Comparison of ENCODE assay signal across 12 mouse cellular contexts in genomic region chr7:45943280-45943679, GRCm38 (mm10). TPM values are rescaled to one million over a fixed set of nuclear protein-coding genes. Genes with fewer than 3 reads are reported as not detected.
A peak's percentile ranks its signal among the peaks of the same experiment; 100 is the strongest.
DNase-seq lines count a peak whose midpoint lies in the region; ATAC-seq and TF ChIP-seq lines count a peak whose summit lies in the region.
"Not testable (repeated sequence)": the region's sequence is repeated elsewhere in the genome, so short reads cannot be mapped to it uniquely, and the experiment has no call there.
"Had no signal": no experiment of that assay in that cellular context is flagged by ENCODE, and none has a peak within 500 bp of the region (broad histone marks: within the 10 kb centered on the region; RNA-seq: fewer than 3 reads in every experiment).

No protein-coding gene starts in this region.

- not testable (repeated sequence) for TF ChIP-seq EP300 in CH12.LX (IDR thresholded peaks at IDR 0.05; ENCODE audit: low read length); stomach, postnatal 0 days (optimal IDR thresholded peaks at IDR 0.05)

- H3K79me2 ChIP-seq in CH12.LX (replicated peaks; ENCODE audit: control insufficient read depth, extremely low read depth, insufficient read depth, poor library complexity, severe bottlenecking); liver, adult 2 months (ENCODE audit: control insufficient read depth, insufficient read depth, low read length): not testable (repeated sequence)

- WGBS in liver, adult 2 months: 64% methylated on average over 1 of the region's 1 CpGs
- 78% methylated on average over 1 of the region's 1 CpGs for WGBS in stomach, postnatal 0 days

- dilution Hi-C loops in CH12.LX (cut with MboI; ENCODE audit: extremely low pct_ligation_motif_present, extremely low pct_unique_long_range_greater_than_20kb, low sequenced_read_pairs): not testable (repeated sequence)

- not testable (repeated sequence) for H3K9ac ChIP-seq in CH12.LX (ENCODE audit: insufficient read depth, low read depth); liver, adult 2 months (ENCODE audit: low read depth, low read length); stomach, postnatal 0 days (ENCODE audit: low read length)

- DNase-seq in 416B (ENCODE audit: low read depth): peak; percentile 38
- not testable (repeated sequence) for DNase-seq in CH12.LX (ENCODE audit: extremely low read depth); liver, adult 2 months (ENCODE audit: extremely low read depth, low read depth, low spot score); stomach, postnatal 0 days (ENCODE audit: low spot score)
- DNase-seq in induced T-regulatory cell, adult 2 months (ENCODE audit: low read depth): peak; percentile 43
- DNase-seq in lung, postnatal 14 days: peak; percentile 19

- not testable (repeated sequence) for ATAC-seq in stomach, postnatal 0 days (ENCODE audit: low FRiP score, low TSS enrichment)

- H3K4me1 ChIP-seq in CH12.LX (ENCODE audit: control insufficient read depth in 1 of 2, insufficient read depth in 2 of 2); cortical plate, adult 2 months (ENCODE audit: control insufficient read depth, insufficient read depth, low read length); liver, adult 2 months (ENCODE audit: control insufficient read depth, insufficient read depth, low read length); stomach, postnatal 0 days (replicated peaks; ENCODE audit: control insufficient read depth, insufficient read depth): not testable (repeated sequence)

- not testable (repeated sequence) for H3K27me3 ChIP-seq in CH12.LX (replicated peaks); liver, adult 2 months (ENCODE audit: control insufficient read depth, insufficient read depth, low read length); stomach, postnatal 0 days (ENCODE audit: control insufficient read depth, insufficient read depth, low read length)

- not testable (repeated sequence) for H3K4me2 ChIP-seq in CH12.LX (ENCODE audit: insufficient read depth, low read depth, poor library complexity, severe bottlenecking); stomach, postnatal 0 days (replicated peaks; ENCODE audit: low read depth)

- in situ Hi-C loops in CH12.LX (cut with MboI; ENCODE audit: low pct_ligation_motif_present, low pct_unique_long_range_greater_than_20kb, low sequenced_read_pairs): loop anchor here (5.0 kb wide), 2 partner anchors 69 to 71 kb away; partner anchors contain the start of gene Kdelr1

- H3K27ac ChIP-seq in CH12.LX (ENCODE audit: insufficient read depth, low read depth); cortical plate, adult 2 months (ENCODE audit: insufficient read depth, low read length); liver, adult 2 months (replicated peaks; ENCODE audit: insufficient read depth, low read depth, low read length); stomach, postnatal 0 days (replicated peaks): not testable (repeated sequence)

- H3K4me3 ChIP-seq in CH12.LX (replicated peaks in 1 of 3; ENCODE audit: low read depth in 2 of 3, low read length in 2 of 3, poor library complexity in 1 of 3); cortical plate, adult 2 months (ENCODE audit: insufficient read depth, low read length); liver, adult 2 months (ENCODE audit: insufficient read depth, low read depth, low read length); stomach, postnatal 0 days (ENCODE audit: low read depth, low read length): not testable (repeated sequence)

- TF ChIP-seq POLR2A in CH12.LX (IDR thresholded peaks at IDR 0.05; ENCODE audit: low read depth, low read length); cortical plate, adult 2 months (IDR thresholded peaks at IDR 0.05; ENCODE audit: extremely low read depth, insufficient read depth, low read length); liver, adult 2 months (IDR thresholded peaks at IDR 0.05; ENCODE audit: extremely low read depth, insufficient read depth, low read length): not testable (repeated sequence)

- not testable (repeated sequence) for H3K9me3 ChIP-seq in CH12.LX (replicated peaks; ENCODE audit: low read length); stomach, postnatal 0 days (ENCODE audit: control insufficient read depth, low read length)

- TF ChIP-seq CTCF in CH12.LX (conservative IDR thresholded peaks at IDR 0.05 in 1 of 2, IDR thresholded peaks at IDR 0.05 in 1 of 2; ENCODE audit: low read depth in 2 of 2, low read length in 2 of 2): peak; percentile 44 to 67
- TF ChIP-seq CTCF in cortical plate, adult 2 months (IDR thresholded peaks at IDR 0.05; ENCODE audit: extremely low read depth, insufficient read depth, low read length): 0 out of 2 replicates have a peak, but pooled peaks have one; percentile 18
- peak; percentile 35; the same call in 1 of the 2 replicates for TF ChIP-seq CTCF in liver, adult 2 months (IDR thresholded peaks at IDR 0.05; ENCODE audit: low read depth, low read length)
- TF ChIP-seq CTCF in stomach, postnatal 0 days (IDR thresholded peaks at IDR 0.05; ENCODE audit: low read depth): peak; percentile 65

- peak; percentile 57 for TF ChIP-seq RAD21 in CH12.LX (IDR thresholded peaks at IDR 0.05; ENCODE audit: low read depth, low read length)

- not testable (repeated sequence) for H3K36me3 ChIP-seq in CH12.LX (replicated peaks in 1 of 2; ENCODE audit: control insufficient read depth in 1 of 2, insufficient read depth in 1 of 2, low read length in 1 of 2); liver, adult 2 months (ENCODE audit: control insufficient read depth, insufficient read depth, low read length); stomach, postnatal 0 days (ENCODE audit: control insufficient read depth, insufficient read depth, low read length)

TF ChIP-seq in CH12.LX, 34 proteins besides CTCF, POLR2A, EP300 and RAD21:
- TF ChIP-seq ZC3H11A (IDR thresholded peaks at IDR 0.05; ENCODE audit: low read depth, low read length) (peak; percentile 25), SMC3 (IDR thresholded peaks at IDR 0.05; ENCODE audit: low read depth, low read length) (peak; percentile 78)

RNA-seq across cellular contexts. Expression of gene Ccdc114, which starts 19.4 kb away (rescaled TPM):
- total RNA-seq in CH12.LX (2012; rRNA removed) (not detected in 2 replicates), CH12.LX (2014; rRNA removed) (not detected in 2 replicates)
- polyA plus RNA-seq in CH12.LX (2012; ENCODE audit: insufficient read length, low read depth): 0.11 TPM in 1 of 2 replicates, not detected in the other
- polyA plus RNA-seq in cortical plate, adult 2 months (2012; rRNA removed): 3.0 and 3.9 TPM in 2 replicates
- 0.18 TPM in 1 of 2 replicates, not detected in the other for total RNA-seq in liver, adult 2 months (2014; rRNA removed)
- polyA plus RNA-seq in liver, adult 2 months (2012; rRNA removed): 0.06 and 0.32 TPM in 2 replicates
- 1.7 and 2.3 TPM in 2 replicates for polyA plus RNA-seq in stomach, postnatal 0 days (2015; fragmentation: Nextera tagmentation; extraction: Ambion mirVana)
- polyA plus RNA-seq: erythroblast, embryonic 14.5 days had no signal

RNA-seq across cellular contexts. Expression of gene Emp3, which starts 22.1 kb away (rescaled TPM):
- total RNA-seq in CH12.LX (2012; rRNA removed) (18.8 and 24.7 TPM in 2 replicates), CH12.LX (2014; rRNA removed) (49.7 and 56.6 TPM in 2 replicates)
- 125 and 135 TPM in 2 replicates for polyA plus RNA-seq in CH12.LX (2012; ENCODE audit: insufficient read length, low read depth)
- 8.9 and 10.4 TPM in 2 replicates for polyA plus RNA-seq in cortical plate, adult 2 months (2012; rRNA removed)
- total RNA-seq in liver, adult 2 months (2014; rRNA removed): 2.1 and 3.6 TPM in 2 replicates
- 8.5 and 13.6 TPM in 2 replicates for polyA plus RNA-seq in liver, adult 2 months (2012; rRNA removed)
- 135 and 151 TPM in 2 replicates for polyA plus RNA-seq in stomach, postnatal 0 days (2015; fragmentation: Nextera tagmentation; extraction: Ambion mirVana)

RNA-seq across cellular contexts. Expression of gene Tmem143, which starts 46.5 kb away (rescaled TPM):
- total RNA-seq in CH12.LX (2012; rRNA removed) (9.4 and 14.6 TPM in 2 replicates), CH12.LX (2014; rRNA removed) (12.8 and 14.2 TPM in 2 replicates)
- 7.2 and 8.8 TPM in 2 replicates for polyA plus RNA-seq in CH12.LX (2012; ENCODE audit: insufficient read length, low read depth)
- polyA plus RNA-seq in cortical plate, adult 2 months (2012; rRNA removed): 32.5 and 35.0 TPM in 2 replicates
- total RNA-seq in liver, adult 2 months (2014; rRNA removed): 16.6 and 27.7 TPM in 2 replicates
- 53.7 and 59.5 TPM in 2 replicates for polyA plus RNA-seq in liver, adult 2 months (2012; rRNA removed)
- polyA plus RNA-seq in stomach, postnatal 0 days (2015; fragmentation: Nextera tagmentation; extraction: Ambion mirVana): 3.1 and 3.2 TPM in 2 replicates

RNA-seq across cellular contexts. Expression of gene Syngr4, which starts 46.8 kb away (rescaled TPM):
- total RNA-seq in CH12.LX (2012; rRNA removed) (not detected in 2 replicates), CH12.LX (2014; rRNA removed) (not detected in 2 replicates)
- not detected in 2 replicates for polyA plus RNA-seq in CH12.LX (2012; ENCODE audit: insufficient read length, low read depth)
- 0.31 TPM in 1 of 2 replicates, not detected in the other for polyA plus RNA-seq in cortical plate, adult 2 months (2012; rRNA removed)
- not detected in 2 replicates for total RNA-seq in liver, adult 2 months (2014; rRNA removed)
- polyA plus RNA-seq in liver, adult 2 months (2012; rRNA removed): 0.12 TPM in 1 of 2 replicates, not detected in the other
- polyA plus RNA-seq in stomach, postnatal 0 days (2015; fragmentation: Nextera tagmentation; extraction: Ambion mirVana): 0.46 and 0.79 TPM in 2 replicates
- total RNA-seq: gastrocnemius, adult 18-20 months; left cerebral cortex, postnatal 25 days; monocyte, adult 5-6 weeks had no signal
- polyA plus RNA-seq: cerebellum, adult 2 months had no signal
